In genomic region chr6:145250820-145251219, GRCm38 (mm10) we compare ENCODE assay signal across 8 mouse cellular contexts. TPM values are rescaled to one million over a fixed set of nuclear protein-coding genes. Genes with fewer than 3 reads are reported as not detected.
DNase-seq lines count a peak whose midpoint lies in the region; ATAC-seq and TF ChIP-seq lines count a peak whose summit lies in the region.

No protein-coding gene starts in this region.

- no peak for ATAC-seq in heart, embryonic 11.5 days (replicated peaks; ENCODE audit: insufficient number of reproducible peaks, low FRiP score, low TSS enrichment)
- ATAC-seq in midbrain, embryonic 13.5 days = peak; percentile 30

- peak overlapping the region; percentile 86 for H3K4me2 ChIP-seq in heart, embryonic 11.5 days
- peak overlapping the region; percentile 67 for H3K4me2 ChIP-seq in midbrain, embryonic 13.5 days (replicated peaks)

- H3K4me1 ChIP-seq in heart, embryonic 11.5 days (ENCODE audit: control insufficient read depth, insufficient read depth, low read length) = peaks cover 6% of the 10 kb centered on the region; the same call in 1 of the 2 replicates
- peaks cover 9 to 12% of the 10 kb centered on the region in 2 experiments for H3K4me1 ChIP-seq in MEL (ENCODE audit: control insufficient read depth in 1 of 2, insufficient read depth in 2 of 2, low read length in 2 of 2)
- H3K4me1 ChIP-seq in midbrain, embryonic 13.5 days (replicated peaks) = peaks cover 27% of the 10 kb centered on the region

- DNase-seq in heart, adult 11 months = no peak
- no peak for DNase-seq in MEL (ENCODE audit: low read depth, low spot score)
- peak; percentile 14 to 37 for DNase-seq in frontal cortex, postnatal 14 days (ENCODE audit: low spot score in 2 of 2)
- DNase-seq in left cerebral cortex, adult 18-20 months (ENCODE audit: low spot score in 2 of 2) = peak; percentile 34 to 52
- no peak for DNase-seq in gastrocnemius, postnatal 25 days
- DNase-seq in adrenal gland, adult 2 months = no peak

- no peak for TF ChIP-seq CTCF in MEL (IDR thresholded peaks at IDR 0.05 in 2 of 3, conservative IDR thresholded peaks at IDR 0.05 in 1 of 3; ENCODE audit: control insufficient read depth in 1 of 3, insufficient read depth in 1 of 3, low read depth in 2 of 3, low read length in 3 of 3, poor library complexity in 1 of 3, severe bottlenecking in 1 of 3)

- TF ChIP-seq RAD21 in MEL (IDR thresholded peaks at IDR 0.05; ENCODE audit: low read depth, low read length) = no peak

- TF ChIP-seq EP300 in MEL (IDR thresholded peaks at IDR 0.05; ENCODE audit: low read depth in 1 of 2, low read length in 2 of 2) = no peak

- no peak for TF ChIP-seq POLR2A in MEL (IDR thresholded peaks at IDR 0.05; ENCODE audit: control insufficient read depth in 1 of 2, insufficient read depth in 1 of 2, low read depth in 1 of 2, low read length in 2 of 2, poor library complexity in 1 of 2)

- H3K79me2 ChIP-seq in MEL (ENCODE audit: control insufficient read depth, insufficient read depth, low read length, poor library complexity) = peaks cover 26% of the 10 kb centered on the region

- peak overlapping the region; percentile 74 for H3K9ac ChIP-seq in heart, embryonic 11.5 days (ENCODE audit: low read depth, low read length)
- H3K9ac ChIP-seq in MEL (ENCODE audit: control insufficient read depth, low read depth, low read length, poor library complexity, severe bottlenecking) = peak overlapping the region; percentile 94
- peak overlapping the region; percentile 94 for H3K9ac ChIP-seq in midbrain, embryonic 13.5 days (replicated peaks)

- peak overlapping the region; percentile 62 for H3K4me3 ChIP-seq in heart, embryonic 11.5 days (ENCODE audit: low read depth, low read length)
- peak overlapping the region; percentile 76 to 91 for H3K4me3 ChIP-seq in MEL (ENCODE audit: control insufficient read depth in 1 of 2, insufficient read depth in 1 of 2, low read depth in 2 of 2, low read length in 2 of 2)
- H3K4me3 ChIP-seq in midbrain, embryonic 13.5 days (replicated peaks) = peak overlapping the region; percentile 90

- WGBS in heart, embryonic 11.5 days (ENCODE audit: insufficient replicate concordance) = 10% methylated on average over 16 of the region's 16 CpGs
- WGBS in midbrain, embryonic 13.5 days = 12% methylated on average over 16 of the region's 16 CpGs

- H3K27ac ChIP-seq in heart, embryonic 11.5 days (ENCODE audit: low read depth, low read length) = 0 out of 2 replicates have a peak overlapping the region, but pooled peaks have one; percentile 41
- H3K27ac ChIP-seq in MEL (ENCODE audit: control insufficient read depth, low read depth, low read length) = peak overlapping the region; percentile 38; the same call in 1 of the 2 replicates
- peak overlapping the region; percentile 90 for H3K27ac ChIP-seq in midbrain, embryonic 13.5 days

- H3K27me3 ChIP-seq in heart, embryonic 11.5 days (ENCODE audit: control insufficient read depth, insufficient read depth, low read length) = peaks cover 23% of the 10 kb centered on the region
- H3K27me3 ChIP-seq in MEL (ENCODE audit: control insufficient read depth in 1 of 2, insufficient read depth in 2 of 2, low read length in 2 of 2) = no peaks in the 10 kb centered on the region
- 0 out of 2 replicates have a peak, but pooled peaks cover 6% of the 10 kb centered on the region for H3K27me3 ChIP-seq in midbrain, embryonic 13.5 days

- no peaks in the 10 kb centered on the region for H3K9me3 ChIP-seq in heart, embryonic 11.5 days (replicated peaks; ENCODE audit: control insufficient read depth, low read length)
- H3K9me3 ChIP-seq in MEL (replicated peaks; ENCODE audit: insufficient read depth, low read length) = no peaks in the 10 kb centered on the region
- no peaks in the 10 kb centered on the region for H3K9me3 ChIP-seq in midbrain, embryonic 13.5 days

- no peaks in the 10 kb centered on the region for H3K36me3 ChIP-seq in heart, embryonic 11.5 days (ENCODE audit: control insufficient read depth, insufficient read depth, low read length)
- peaks cover 4 to 15% of the 10 kb centered on the region in 2 experiments; a peak in 3 of 4 replicates for H3K36me3 ChIP-seq in MEL (ENCODE audit: control insufficient read depth in 1 of 2, insufficient read depth in 2 of 2, low read length in 2 of 2)
- no peaks in the 10 kb centered on the region for H3K36me3 ChIP-seq in midbrain, embryonic 13.5 days

TF ChIP-seq in MEL, 35 proteins besides CTCF, POLR2A, EP300 and RAD21:
- no peak for TF ChIP-seq RCOR1 (IDR thresholded peaks at IDR 0.05; ENCODE audit: low read depth, low read length)
- TF ChIP-seq MEF2A (IDR thresholded peaks at IDR 0.05; ENCODE audit: extremely low read depth, insufficient replicate concordance, low read depth, low read length, poor library complexity, severe bottlenecking) = no peak
- no peak for TF ChIP-seq TAL1 (IDR thresholded peaks at IDR 0.05; ENCODE audit: low read length)
- TF ChIP-seq SIN3A (IDR thresholded peaks at IDR 0.05; ENCODE audit: low read length) = no peak
- TF ChIP-seq NRF1 (IDR thresholded peaks at IDR 0.05; ENCODE audit: insufficient read depth, low read depth, low read length, poor library complexity, severe bottlenecking) = no peak
- no peak for TF ChIP-seq JUND (IDR thresholded peaks at IDR 0.05; ENCODE audit: low read depth, low read length)
- no peak for TF ChIP-seq USF1 (IDR thresholded peaks at IDR 0.05; ENCODE audit: low read depth, low read length)
- TF ChIP-seq MAX (IDR thresholded peaks at IDR 0.05; ENCODE audit: low read length) = no peak
- no peak for TF ChIP-seq ZMIZ1 (IDR thresholded peaks at IDR 0.05; ENCODE audit: low read depth, low read length)
- TF ChIP-seq GATA1 (IDR thresholded peaks at IDR 0.05; ENCODE audit: low read depth, low read length) = no peak
TF ChIP-seq in MEL: peak in this region for 0.

RNA-seq across cellular contexts. Expression of gene Kras, which starts 0.8 kb away (rescaled TPM):
- polyA plus RNA-seq in heart, embryonic 11.5 days (2014; fragmentation: Nextera tagmentation; extraction: Ambion mirVana) = 54.9 and 69.5 TPM in 2 replicates
- total RNA-seq in MEL (2012; rRNA removed) = 15.6 and 15.9 TPM in 2 replicates
- polyA plus RNA-seq in MEL (2012; ENCODE audit: insufficient read depth in 1 of 2, insufficient read length in 2 of 2, low read depth in 1 of 2, low replicate concordance in 2 of 2, missing spikeins in 1 of 2) = 10 to 100 TPM in 1 of 2 experiments, not detected in 1; 44.3 TPM
- 10 to 100 TPM; 79.5 to 85.3 TPM for total RNA-seq in left cerebral cortex, adult 18-20 months (2021)
- 90.9 and 92.3 TPM in 2 replicates for polyA plus RNA-seq in midbrain, embryonic 13.5 days (2015; fragmentation: Nextera tagmentation; extraction: Ambion mirVana)
- 10 to 100 TPM; 18.5 to 20.8 TPM for total RNA-seq in gastrocnemius, postnatal 25 days (2021)
- total RNA-seq in adrenal gland, adult 2 months (2021) = 10 to 100 TPM; 32.3 to 46.6 TPM
- 2.7 and 3.2 TPM in 2 replicates for polyA plus RNA-seq in adrenal gland, adult 2 months (2012; rRNA removed)

RNA-seq across cellular contexts. Expression of gene Etfrf1, which starts 39.9 kb away (rescaled TPM):
- polyA plus RNA-seq in heart, embryonic 11.5 days (2014; fragmentation: Nextera tagmentation; extraction: Ambion mirVana) = 57.2 and 62.5 TPM in 2 replicates
- 9.5 and 11.0 TPM in 2 replicates for total RNA-seq in MEL (2012; rRNA removed)
- polyA plus RNA-seq in MEL (2012; ENCODE audit: insufficient read depth in 1 of 2, insufficient read length in 2 of 2, low read depth in 1 of 2, low replicate concordance in 2 of 2, missing spikeins in 1 of 2) = 10 to 100 TPM in 1 of 2 experiments, not detected in 1; 13.1 TPM
- total RNA-seq in left cerebral cortex, adult 18-20 months (2021) = 10 to 100 TPM; 23.0 to 24.8 TPM
- polyA plus RNA-seq in midbrain, embryonic 13.5 days (2015; fragmentation: Nextera tagmentation; extraction: Ambion mirVana) = 33.8 and 36.4 TPM in 2 replicates
- 10 to 100 TPM; 49.1 to 56.8 TPM for total RNA-seq in gastrocnemius, postnatal 25 days (2021)
- total RNA-seq in adrenal gland, adult 2 months (2021) = 100 to 1,000 TPM in 1 of 2 experiments, 10 to 100 TPM in 1; 98.4 to 171 TPM
- polyA plus RNA-seq in adrenal gland, adult 2 months (2012; rRNA removed) = 9.0 and 9.4 TPM in 2 replicates

RNA-seq across cellular contexts. Expression of gene Casc1, which starts 40.0 kb away (rescaled TPM):
- polyA plus RNA-seq in heart, embryonic 11.5 days (2014; fragmentation: Nextera tagmentation; extraction: Ambion mirVana) = 0.34 and 0.42 TPM in 2 replicates
- 0.15 and 0.20 TPM in 2 replicates for total RNA-seq in MEL (2012; rRNA removed)
- under 1 TPM in 1 of 2 experiments, not detected in 1; 0.22 TPM for polyA plus RNA-seq in MEL (2012; ENCODE audit: insufficient read depth in 1 of 2, insufficient read length in 2 of 2, low read depth in 1 of 2, low replicate concordance in 2 of 2, missing spikeins in 1 of 2)
- 1 to 10 TPM; 1.0 to 1.3 TPM for total RNA-seq in left cerebral cortex, adult 18-20 months (2021)
- polyA plus RNA-seq in midbrain, embryonic 13.5 days (2015; fragmentation: Nextera tagmentation; extraction: Ambion mirVana) = 0.58 and 1.2 TPM in 2 replicates
- total RNA-seq in gastrocnemius, postnatal 25 days (2021) = under 1 TPM; 0.19 to 0.26 TPM
- under 1 TPM; 0.61 to 0.79 TPM for total RNA-seq in adrenal gland, adult 2 months (2021)
- polyA plus RNA-seq in adrenal gland, adult 2 months (2012; rRNA removed) = 0.02 and 0.18 TPM in 2 replicates

Comparison
In these comparisons a context has a peak if more than half of its experiments do, and no peak if none do; other contexts are left out.
1. H3K27ac ChIP-seq: peak in every context shown above with its lines; median percentile 90 in midbrain, embryonic 13.5 days; 41 in heart, embryonic 11.5 days; 38 in MEL.
2. DNase-seq: peak in frontal cortex, postnatal 14 days (2 of 2) and left cerebral cortex, adult 18-20 months (2 of 2); none in heart, adult 11 months (single experiment), MEL (single experiment), gastrocnemius, postnatal 25 days (single experiment) and adrenal gland, adult 2 months (single experiment).
3. Peak in every context shown above with its lines, with median percentiles within 50 percentile points of each other: H3K4me3 ChIP-seq and H3K9ac ChIP-seq.